Mouse (Mus musculus) lung, postnatal 0 days (tissue): ENCODE data around the gene Vav2.

ENCODE experiments used
- CTCF ChIP-seq: IDR thresholded peaks from 2 replicates; pipeline ENCODE4 v1.5.1; 2016; ENCODE audit warnings: antibody characterized with exemption, mild to moderate bottlenecking
- EP300 ChIP-seq: IDR thresholded peaks from 2 replicates; pipeline ENCODE4 v1.6.1; 2016; ENCODE audit warnings: antibody characterized with exemption, mild to moderate bottlenecking, control low read depth

DNA sequence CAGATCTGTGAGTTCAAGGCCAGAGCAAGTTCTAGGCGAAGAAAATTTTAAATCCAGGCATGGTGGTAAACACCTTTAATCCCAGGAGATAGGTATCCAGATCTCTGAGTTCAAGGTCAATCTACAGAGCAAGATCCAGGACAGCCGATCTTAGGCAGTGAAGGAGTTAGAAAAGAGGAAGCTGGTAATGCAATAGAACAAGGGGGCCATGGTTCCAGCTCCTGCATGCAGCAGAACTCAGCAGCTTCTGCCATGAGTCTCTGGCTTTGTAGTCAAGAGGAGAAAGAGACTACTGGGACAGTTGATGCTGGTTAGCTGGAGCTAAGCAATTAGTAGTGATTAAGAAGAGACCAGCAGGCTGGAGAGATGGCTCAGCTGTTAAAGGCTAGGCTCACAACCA, 25.3 kb downstream of the Vav2 start:
- no peak for TF ChIP-seq CTCF
- TF ChIP-seq EP300 = no peak
